Mouse (Mus musculus): ENCODE data around the gene Olfr52.
"Not testable (repeated sequence)": the region's sequence is repeated elsewhere in the genome, so short reads cannot be mapped to it uniquely, and the experiment has no call there.

The Olfr52 gene

DNA sequence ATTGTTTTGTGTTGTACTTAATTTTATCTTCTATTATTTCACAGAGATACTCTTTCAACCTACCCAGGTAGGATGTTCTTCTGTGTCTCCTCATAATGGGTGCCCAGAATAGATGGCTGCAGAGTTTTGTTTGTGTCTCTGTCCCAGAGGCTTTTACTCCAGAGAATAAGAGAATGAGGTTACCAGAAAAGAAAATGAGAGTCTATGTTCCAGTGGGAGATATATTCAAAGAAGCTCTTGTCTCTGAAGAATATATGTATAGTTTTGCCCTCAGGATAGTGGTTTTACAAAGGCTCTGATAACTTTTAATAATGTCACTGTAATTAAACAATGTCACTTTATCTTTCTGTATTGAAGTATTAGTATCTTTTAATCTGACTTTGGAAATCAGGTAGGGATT is at the start of gene Olfr52:
Gene Olfr52 (minus strand): TSS at position 101 of the 400 bp plus-strand sequence.
- no peak for DNase-seq

DNA sequence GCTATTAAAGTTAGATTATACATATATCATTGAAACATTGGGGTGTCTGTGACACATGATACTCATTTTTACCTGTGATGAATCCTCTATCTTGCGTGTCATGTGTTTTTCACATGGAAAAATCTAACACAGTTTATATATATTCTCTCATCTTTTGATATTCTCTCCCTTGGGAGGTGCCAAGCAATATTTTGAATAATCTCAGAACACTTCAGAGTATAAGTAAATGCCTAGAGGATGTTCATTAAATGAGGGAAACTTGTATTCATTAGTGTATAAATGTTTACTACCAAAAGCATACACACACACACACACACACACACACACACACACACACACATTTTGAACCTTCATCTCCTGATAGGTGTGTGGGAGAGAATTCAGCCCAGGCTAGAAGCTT is 45.8 kb upstream of the Olfr52 start, which contains the start of gene Olfr1047:
Gene Olfr1047 (minus strand): TSS at position 101 of the 400 bp plus-strand sequence.
- no peak for DNase-seq

DNA sequence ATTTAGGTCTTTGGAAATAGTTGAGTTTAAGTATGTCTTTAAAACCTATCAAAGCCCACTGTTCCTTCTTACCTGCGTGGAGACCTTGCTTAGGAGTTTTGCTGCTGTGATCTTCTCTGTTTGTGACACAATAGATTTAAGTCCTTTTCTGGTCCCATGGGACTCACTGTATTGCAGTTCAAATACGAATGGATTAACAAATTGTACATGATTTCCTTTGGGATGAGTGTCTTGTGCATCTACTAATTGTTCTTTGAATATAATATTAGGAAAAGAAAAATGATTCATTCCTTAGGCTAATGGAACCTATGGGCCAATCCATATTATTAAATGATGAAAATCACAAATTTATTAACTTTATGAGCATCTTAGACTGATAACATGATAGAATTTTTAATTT is 33.7 kb upstream of the Olfr52 start, which contains the start of gene Olfr1046:
Gene Olfr1046 (minus strand): TSS at position 101 of the 400 bp plus-strand sequence.
- no peak for DNase-seq

DNA sequence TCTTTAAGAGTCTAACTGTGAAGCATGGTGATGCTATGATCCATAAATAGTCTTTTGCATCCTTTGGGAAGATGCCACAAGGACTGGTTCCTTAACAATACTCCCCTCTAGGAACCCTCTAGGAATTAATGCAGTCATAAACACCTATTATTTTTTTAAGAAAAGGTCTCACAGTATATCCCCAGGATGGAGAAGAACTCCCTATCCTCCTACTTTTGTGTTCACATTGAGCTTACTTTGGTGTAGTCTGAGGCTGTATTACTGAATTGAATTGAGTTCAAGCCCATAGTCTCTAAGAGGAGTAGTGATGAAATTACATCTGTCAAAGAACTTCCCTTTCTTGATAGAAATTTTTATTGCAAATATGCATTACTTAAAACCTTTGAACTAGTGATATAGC is 17.4 kb upstream of the Olfr52 start, which contains the start of gene Olfr1045:
Gene Olfr1045 (minus strand): TSS at position 101 of the 400 bp plus-strand sequence.
- no peak for DNase-seq

DNA sequence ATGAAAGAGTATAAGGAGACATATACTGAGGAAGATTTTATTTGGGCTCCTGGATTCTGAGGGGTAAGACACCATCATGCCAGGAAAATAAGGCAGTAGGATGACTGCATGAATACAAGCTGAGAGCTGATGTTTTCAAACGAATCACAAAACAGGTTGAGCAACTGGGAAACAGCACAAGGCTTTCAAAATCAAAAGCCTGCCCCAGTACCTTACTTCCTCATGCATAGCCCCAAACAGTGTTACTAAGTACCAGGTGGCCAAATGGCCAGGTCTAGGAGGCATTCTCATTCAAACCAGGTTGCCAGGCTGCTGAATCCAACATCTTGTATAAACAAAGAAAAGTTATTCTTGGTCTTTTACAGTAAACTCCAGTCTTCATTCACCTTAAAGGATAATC is 10.4 kb upstream of the Olfr52 start:
- DNase-seq = no peak

DNA sequence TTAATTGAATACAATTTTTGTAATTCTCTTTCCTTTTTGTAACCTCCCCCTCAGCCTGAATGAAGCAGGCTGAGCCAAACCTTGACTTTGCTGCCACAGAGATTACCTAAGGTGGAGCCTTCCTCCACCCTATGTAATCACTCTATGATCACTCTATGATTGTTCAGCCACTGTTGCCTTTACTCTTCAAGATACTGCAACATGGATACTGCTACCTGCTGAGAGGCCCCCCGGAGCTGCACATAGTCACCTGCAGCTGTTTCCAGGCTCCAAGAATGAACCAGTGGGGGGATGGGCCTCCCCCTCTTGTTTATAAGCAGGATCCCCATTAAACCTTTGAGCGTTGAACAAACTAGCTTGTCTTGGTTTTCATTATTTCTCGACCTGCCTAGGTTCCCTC is 5.5 kb downstream of the Olfr52 start:
- DNase-seq = no peak

DNA sequence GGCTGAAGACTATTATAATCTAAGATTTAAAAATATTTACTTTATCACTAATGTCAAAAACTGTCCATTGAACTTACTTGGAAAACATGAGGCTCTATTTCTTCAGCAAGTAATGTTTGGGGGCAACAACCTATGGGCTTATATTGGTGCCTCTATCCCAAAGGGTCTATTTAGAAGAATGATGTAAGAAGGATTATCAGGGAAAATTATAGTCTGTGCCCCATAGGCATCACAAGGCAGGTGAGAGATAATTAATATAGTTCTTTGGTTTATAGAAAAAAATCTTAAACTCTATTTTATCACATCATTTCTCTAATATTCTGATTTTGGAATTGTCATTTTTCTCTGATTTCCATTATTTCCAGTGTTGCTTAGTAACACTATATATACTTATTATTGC is 7.8 kb downstream of the Olfr52 start, which contains the start of gene Olfr1044:
Gene Olfr1044 (minus strand): TSS at position 101 of the 400 bp plus-strand sequence.
- DNase-seq = no peak

DNA sequence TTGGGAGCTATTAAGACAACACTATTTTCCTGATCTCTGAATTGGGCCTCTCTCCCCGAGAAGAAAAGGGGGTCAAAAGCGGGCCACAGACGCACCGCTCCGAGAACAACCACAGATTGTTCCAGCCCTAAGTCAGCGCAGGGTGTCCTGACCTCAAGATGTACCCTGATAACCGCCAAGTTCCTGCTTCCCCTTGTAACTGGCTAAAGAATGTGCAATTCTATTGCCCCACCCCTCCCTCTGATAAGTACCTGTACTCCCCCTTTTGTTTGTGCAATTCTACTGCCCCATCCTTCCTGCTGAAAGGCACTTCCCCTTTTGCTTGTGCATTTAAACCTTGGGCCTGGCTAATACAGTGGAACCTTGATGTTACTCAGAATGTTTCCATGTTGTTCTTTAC is 10.1 kb downstream of the Olfr52 start:
- not testable (repeated sequence) for DNase-seq

DNA sequence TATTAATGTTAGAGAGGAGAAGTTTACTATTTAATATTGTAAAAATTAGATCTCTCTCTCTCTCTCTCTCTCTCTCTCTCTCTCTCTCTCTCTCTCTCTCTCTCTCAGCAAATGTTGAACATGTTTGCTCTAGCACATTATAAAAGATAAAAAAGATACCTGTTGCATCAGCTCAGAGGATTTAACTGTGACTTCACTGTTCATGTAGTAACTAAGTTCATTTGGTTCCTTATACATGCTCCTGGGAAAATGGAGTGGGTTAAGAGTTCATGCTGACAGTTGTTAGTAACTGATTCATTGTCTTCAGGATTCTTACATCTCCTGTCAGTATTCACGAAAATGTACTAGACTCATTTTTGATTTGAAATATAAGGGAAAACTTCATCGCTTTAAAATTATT is 18.1 kb downstream of the Olfr52 start, which contains the start of gene Olfr1043:
Gene Olfr1043 (minus strand): TSS at position 101 of the 400 bp plus-strand sequence.
- DNase-seq = no peak

DNA sequence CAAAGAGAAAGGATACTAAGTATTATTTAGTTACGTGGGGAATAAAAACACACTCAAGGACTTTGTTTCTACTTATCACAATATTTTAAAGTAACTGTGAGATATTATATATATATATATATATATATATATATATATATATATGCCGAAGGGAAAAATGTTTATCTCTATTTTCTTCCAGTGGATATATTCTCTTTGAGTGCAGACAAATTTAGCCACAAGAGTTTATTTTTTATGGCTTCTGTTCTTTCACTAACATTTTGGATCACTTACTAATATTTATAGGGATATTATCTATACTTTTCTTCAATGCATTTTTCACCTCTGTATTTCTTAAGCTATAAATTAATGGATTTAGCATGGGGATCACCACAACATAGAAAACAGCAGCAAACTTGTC is 23.7 kb downstream of the Olfr52 start, which contains the start of gene Olfr1042:
Gene Olfr1042 (minus strand): TSS at position 101 of the 400 bp plus-strand sequence.
- DNase-seq = no peak

DNA sequence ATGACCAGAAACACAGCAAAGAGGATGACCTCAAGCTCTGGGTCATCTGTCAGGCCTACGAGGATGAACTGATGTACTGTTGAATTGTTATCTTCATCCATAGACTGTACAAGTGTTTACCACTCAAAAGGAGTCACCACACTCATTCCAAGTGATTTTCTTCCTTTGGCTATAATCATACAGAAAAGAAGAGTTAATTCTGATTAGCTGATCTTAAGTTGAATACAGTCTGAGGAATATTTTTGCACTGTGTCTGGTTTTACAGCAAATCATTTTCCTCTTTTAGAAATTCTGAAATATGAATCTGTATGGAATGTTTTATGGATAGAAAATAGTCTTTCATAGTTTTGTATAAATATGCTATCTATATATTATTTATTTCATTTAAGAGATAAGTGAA is 38.9 kb downstream of the Olfr52 start, which contains the start of gene Olfr1040:
Gene Olfr1040 (minus strand): TSS at position 101 of the 400 bp plus-strand sequence.
- no peak for DNase-seq

DNA sequence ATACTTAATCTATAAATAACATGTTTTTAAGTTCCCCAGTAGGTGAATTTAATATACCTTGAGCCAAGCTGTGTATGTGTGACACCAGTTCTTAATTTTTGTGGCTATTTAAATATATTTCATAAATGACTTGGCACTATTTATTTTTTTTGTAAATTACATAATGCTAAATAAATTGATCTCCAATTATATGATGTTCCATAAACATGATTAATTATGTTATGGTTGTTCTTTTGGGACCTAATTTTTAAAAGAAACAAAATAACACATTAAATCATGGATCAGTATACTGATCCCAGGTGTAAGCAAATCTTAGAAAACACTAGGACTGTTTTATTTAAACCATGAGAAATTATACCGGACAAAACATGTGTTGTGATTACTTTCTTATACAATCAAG is 49.7 kb downstream of the Olfr52 start, which contains the start of gene Olfr1039:
Gene Olfr1039 (minus strand): TSS at position 101 of the 400 bp plus-strand sequence.
- no peak for DNase-seq
